Mouse (Mus musculus): Measurements from ENCODE around the gene Awat2. TPM values are rescaled to one million over a fixed set of nuclear protein-coding genes. Genes with fewer than 3 reads are reported as not detected.

The Awat2 gene
- total and polyA plus RNA-seq, 3 experiments, result 0.65 to 0.95 TPM; not detected in 1

- Histone ChIP-seq H3K9ac (ENCODE audit: control insufficient read depth, low read depth, low read length, poor library complexity, severe bottlenecking) (peak overlapping the region; percentile 26), H3K27me3 (ENCODE audit: control insufficient read depth in 1 of 2, insufficient read depth in 2 of 2, low read length in 2 of 2) (no peaks in the 10 kb centered on the region), H3K9me3 (replicated peaks; ENCODE audit: insufficient read depth, low read length) (no peaks in the 10 kb centered on the region), H3K27ac (ENCODE audit: control insufficient read depth, low read depth, low read length) (peak overlapping the region; percentile 73), H3K4me1 (ENCODE audit: control insufficient read depth in 1 of 2, insufficient read depth in 2 of 2, low read length in 2 of 2) (peaks cover 7 to 8% of the 10 kb centered on the region in 2 experiments), H3K4me3 (ENCODE audit: control insufficient read depth in 1 of 2, insufficient read depth in 1 of 2, low read depth in 2 of 2, low read length in 2 of 2) (peak overlapping the region; percentile 28 to 46; a peak in 2 of 4 replicates), H3K79me2 (ENCODE audit: control insufficient read depth, insufficient read depth, low read length, poor library complexity) (no peaks in the 10 kb centered on the region), H3K36me3 (ENCODE audit: control insufficient read depth in 1 of 2, insufficient read depth in 2 of 2, low read length in 2 of 2) (peaks cover 0 to 8% of the 10 kb centered on the region in 2 experiments; a peak in 2 of 4 replicates)
- DNase-seq (ENCODE audit: low read depth, low spot score), result peak; percentile 74
- TF ChIP-seq GATA1 (IDR thresholded peaks at IDR 0.05; ENCODE audit: low read depth, low read length), result peak; percentile 49; the same call in 1 of the 2 replicates
- TF ChIP-seq MYC (IDR thresholded peaks at IDR 0.05; ENCODE audit: low read depth, low read length), result no peak
- no peak for TF ChIP-seq RCOR1 (IDR thresholded peaks at IDR 0.05; ENCODE audit: low read depth, low read length)
- no peak; a peak in 1 of 4 replicates for TF ChIP-seq POLR2A (IDR thresholded peaks at IDR 0.05; ENCODE audit: control insufficient read depth in 1 of 2, insufficient read depth in 1 of 2, low read depth in 1 of 2, low read length in 2 of 2, poor library complexity in 1 of 2)
- TF ChIP-seq POLR2AphosphoS2 (IDR thresholded peaks at IDR 0.05; ENCODE audit: low read length), result no peak
- TF ChIP-seq GABPA (IDR thresholded peaks at IDR 0.05; ENCODE audit: low read depth, low read length), result no peak
- no peak for TF ChIP-seq ZNF384 (IDR thresholded peaks at IDR 0.05; ENCODE audit: low read depth, low read length)
- no peak for TF ChIP-seq MAFK (IDR thresholded peaks at IDR 0.05; ENCODE audit: borderline replicate concordance, low read depth, low read length)
- no peak for TF ChIP-seq TAL1 (IDR thresholded peaks at IDR 0.05; ENCODE audit: low read length)
- TF ChIP-seq EP300 (IDR thresholded peaks at IDR 0.05; ENCODE audit: low read depth in 1 of 2, low read length in 2 of 2), result peak in 1 of 2 experiments; percentile 13; a peak in 2 of 4 replicates
- TF ChIP-seq SMC3 (IDR thresholded peaks at IDR 0.05; ENCODE audit: low read depth, low read length), result no peak
- no peak for TF ChIP-seq MAX (IDR thresholded peaks at IDR 0.05; ENCODE audit: low read length)
- peak; percentile 36; the same call in 1 of the 2 replicates for TF ChIP-seq ELF1 (IDR thresholded peaks at IDR 0.05; ENCODE audit: low read depth, low read length)
- TF ChIP-seq ZKSCAN1 (IDR thresholded peaks at IDR 0.05; ENCODE audit: low read depth, low read length), result no peak
- no peak for TF ChIP-seq TCF12 (IDR thresholded peaks at IDR 0.05; ENCODE audit: low read depth, low read length)
- TF ChIP-seq KAT2A (conservative IDR thresholded peaks at IDR 0.05; ENCODE audit: low read depth, low read length), result no peak
- TF ChIP-seq NELFE (IDR thresholded peaks at IDR 0.05; ENCODE audit: low read depth, low read length), result peak; percentile 40; the same call in 1 of the 2 replicates
- TF ChIP-seq ZC3H11A (IDR thresholded peaks at IDR 0.05; ENCODE audit: low read depth, low read length), result no peak
These were observed 25.5 kb upstream of the Awat2 start for GRCm38 (mm10) chrX:100468047-100468446.

GRCm38 (mm10) chrX:100443532-100443931 is 1.0 kb upstream of the Awat2 start:
- no peak for DNase-seq (ENCODE audit: low read depth, low spot score)
- Histone ChIP-seq H3K9ac (ENCODE audit: control insufficient read depth, low read depth, low read length, poor library complexity, severe bottlenecking) (no peak overlapping the region), H3K27ac (ENCODE audit: control insufficient read depth, low read depth, low read length) (no peak overlapping the region), H3K36me3 (ENCODE audit: control insufficient read depth in 1 of 2, insufficient read depth in 2 of 2, low read length in 2 of 2) (no peaks in the 10 kb centered on the region), H3K79me2 (ENCODE audit: control insufficient read depth, insufficient read depth, low read length, poor library complexity) (no peaks in the 10 kb centered on the region), H3K9me3 (replicated peaks; ENCODE audit: insufficient read depth, low read length) (no peaks in the 10 kb centered on the region), H3K4me1 (ENCODE audit: control insufficient read depth in 1 of 2, insufficient read depth in 2 of 2, low read length in 2 of 2) (no peaks in the 10 kb centered on the region), H3K4me3 (ENCODE audit: control insufficient read depth in 1 of 2, insufficient read depth in 1 of 2, low read depth in 2 of 2, low read length in 2 of 2) (no peak overlapping the region), H3K27me3 (ENCODE audit: control insufficient read depth in 1 of 2, insufficient read depth in 2 of 2, low read length in 2 of 2) (no peaks in the 10 kb centered on the region)
- TF ChIP-seq NRF1 (IDR thresholded peaks at IDR 0.05; ENCODE audit: insufficient read depth, low read depth, low read length, poor library complexity, severe bottlenecking), result no peak
- no peak for TF ChIP-seq TAL1 (IDR thresholded peaks at IDR 0.05; ENCODE audit: low read length)
- TF ChIP-seq UBTF (IDR thresholded peaks at IDR 0.05; ENCODE audit: borderline replicate concordance, insufficient read depth, low read depth, low read length), result no peak
- TF ChIP-seq GABPA (IDR thresholded peaks at IDR 0.05; ENCODE audit: low read depth, low read length), result no peak
- TF ChIP-seq MYC (IDR thresholded peaks at IDR 0.05; ENCODE audit: low read depth, low read length), result no peak
- TF ChIP-seq E2F4 (IDR thresholded peaks at IDR 0.05; ENCODE audit: borderline replicate concordance, low read depth, low read length), result no peak
- no peak for TF ChIP-seq USF2 (IDR thresholded peaks at IDR 0.05; ENCODE audit: borderline replicate concordance in 1 of 2, insufficient read depth in 1 of 2, low read depth in 1 of 2, low read length in 2 of 2)
